Mouse (Mus musculus) midbrain, embryonic 11.5 days (tissue): Measurements from ENCODE around the gene Adgrl3. TPM values are rescaled to one million over a fixed set of nuclear protein-coding genes. Genes with fewer than 3 reads are reported as not detected.
A peak's percentile ranks its signal among the peaks of the same experiment; 100 is the strongest.

Experiments
- ATAC-seq: fragments of 200-750 bp; cut with Nextera tagmentation; 2 replicates; pipeline ENCODE4 v1.8.0; 2017; ENCODE audit warnings: moderate TSS enrichment, moderate library complexity; ENCODE audit not compliant: low FRiP score
- DNase-seq: peaks from one replicate; pipeline ENCODE4 v3.0.0; 2015; ENCODE audit warnings: low spot score; ENCODE audit errors: missing footprints
- H3K27ac ChIP-seq: fragments of 300-500 bp; sonication (generic); 2 replicates; pipeline ENCODE4 v1.5.1; 2014; ENCODE audit warnings: low read depth, low read length
- H3K27me3 ChIP-seq: fragments of 300-500 bp; sonication (generic); 2 replicates; pipeline ENCODE4 v1.6.1; 2014; ENCODE audit warnings: mild to moderate bottlenecking, low read length, moderate library complexity, mixed read lengths; ENCODE audit not compliant: control insufficient read depth, insufficient read depth
- H3K36me3 ChIP-seq: fragments of 300-500 bp; sonication (generic); 2 replicates; pipeline ENCODE4 v1.6.1; 2014; ENCODE audit warnings: mild to moderate bottlenecking, low read length, moderate library complexity, mixed read lengths; ENCODE audit not compliant: control insufficient read depth, insufficient read depth
- H3K4me1 ChIP-seq: fragments of 300-500 bp; sonication (generic); 2 replicates; pipeline ENCODE4 v1.6.1; 2014; ENCODE audit warnings: low read length; ENCODE audit not compliant: control insufficient read depth, insufficient read depth
- H3K4me2 ChIP-seq: fragments of 300-500 bp; sonication (generic); 2 replicates; pipeline ENCODE4 v1.6.1; 2014; ENCODE audit warnings: mild to moderate bottlenecking, moderate library complexity
- H3K4me3 ChIP-seq: fragments of 300-500 bp; sonication (generic); 2 replicates; pipeline ENCODE4 v1.5.1; 2014; ENCODE audit warnings: low read depth, low read length
- H3K9ac ChIP-seq: fragments of 300-500 bp; sonication (generic); 2 replicates; pipeline ENCODE4 v1.6.1; 2014; ENCODE audit warnings: low read length
- H3K9me3 ChIP-seq: fragments of 300-500 bp; sonication (generic); 2 replicates; pipeline ENCODE4 v1.6.1; 2016; ENCODE audit warnings: low read length; ENCODE audit not compliant: control insufficient read depth
- WGBS: fragments of 180-500 bp; shearing (Covaris S2); extraction: QIAGEN DNeasy Blood & Tissue Kit; methylation state at CpG from one replicate; pipeline ENCODE4 v1.1.7; 2014; 5-methylcytosine and 5-hydroxymethylcytosine counted together
- polyA plus RNA-seq: library from polyadenylated mRNA; unstranded; fragments of >200 nt; fragmentation: Nextera tagmentation; extraction: Ambion mirVana; gene quantifications from 2 replicates; pipeline ENCODE4 v1.2.1, GENCODE M21; 2014

Gene Adgrl3
- polyA plus RNA-seq, 1 experiment from 2014 or later: 18.9 TPM

DNA sequence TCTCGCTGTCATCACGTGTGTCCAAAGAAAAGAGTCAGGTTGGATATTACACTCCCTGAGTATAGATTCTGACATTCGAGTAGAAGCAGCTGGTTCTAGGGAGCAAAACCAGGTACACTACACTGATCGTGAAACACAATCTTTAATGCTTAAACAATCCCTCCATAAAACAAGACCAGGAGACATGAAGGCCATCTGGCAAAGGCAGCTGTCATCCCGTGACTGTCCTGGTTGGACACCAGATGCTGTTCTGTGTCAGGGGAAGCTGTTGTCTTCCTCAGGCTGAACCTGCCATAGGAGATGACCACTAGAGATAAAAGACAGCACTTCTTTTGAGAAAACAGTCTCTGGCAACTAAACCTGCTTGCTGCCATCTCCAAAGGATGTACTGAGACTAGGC lies 228.8 kb downstream of the Adgrl3 start:
- 86% methylated on average over 5 of the region's 5 CpGs for WGBS
- H3K27me3 ChIP-seq: no peaks in the 10 kb centered on the region
- no peak overlapping the region for H3K9ac ChIP-seq
- H3K4me1 ChIP-seq: no peaks in the 10 kb centered on the region
- no peaks in the 10 kb centered on the region for H3K9me3 ChIP-seq
- H3K27ac ChIP-seq: no peak overlapping the region
- no peak overlapping the region for H3K4me3 ChIP-seq
- H3K4me2 ChIP-seq: no peak overlapping the region
- H3K36me3 ChIP-seq: no peaks in the 10 kb centered on the region
- DNase-seq: no peak
- no peak for ATAC-seq

DNA sequence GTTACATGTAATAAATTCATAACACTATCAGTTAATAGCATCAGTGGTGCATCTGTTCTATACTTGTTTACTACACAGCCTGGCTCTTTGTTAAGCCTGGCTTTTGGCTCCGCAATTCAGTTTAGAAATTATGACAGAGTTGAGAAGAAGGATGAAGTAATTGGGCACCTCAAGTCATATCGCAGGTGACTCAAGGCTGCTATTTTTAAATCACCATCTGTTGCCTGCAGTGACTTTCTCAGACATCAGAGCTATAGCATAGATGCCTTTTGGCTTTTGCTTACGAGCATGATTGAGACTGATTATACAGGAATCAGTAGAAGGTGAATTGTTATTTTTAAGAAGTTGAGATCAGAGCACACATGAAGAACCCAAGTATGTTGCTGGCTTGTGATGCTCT lies 236.2 kb downstream of the Adgrl3 start:
- no peak for ATAC-seq
- no peaks in the 10 kb centered on the region for H3K36me3 ChIP-seq
- H3K4me3 ChIP-seq: no peak overlapping the region
- H3K4me1 ChIP-seq: no peaks in the 10 kb centered on the region
- no peaks in the 10 kb centered on the region for H3K27me3 ChIP-seq
- H3K4me2 ChIP-seq: no peak overlapping the region
- H3K9me3 ChIP-seq: no peaks in the 10 kb centered on the region
- H3K9ac ChIP-seq: no peak overlapping the region
- H3K27ac ChIP-seq: no peak overlapping the region
- 92% methylated on average over 3 of the region's 3 CpGs for whole genome bisulfite sequencing
- DNase-seq: no peak

DNA sequence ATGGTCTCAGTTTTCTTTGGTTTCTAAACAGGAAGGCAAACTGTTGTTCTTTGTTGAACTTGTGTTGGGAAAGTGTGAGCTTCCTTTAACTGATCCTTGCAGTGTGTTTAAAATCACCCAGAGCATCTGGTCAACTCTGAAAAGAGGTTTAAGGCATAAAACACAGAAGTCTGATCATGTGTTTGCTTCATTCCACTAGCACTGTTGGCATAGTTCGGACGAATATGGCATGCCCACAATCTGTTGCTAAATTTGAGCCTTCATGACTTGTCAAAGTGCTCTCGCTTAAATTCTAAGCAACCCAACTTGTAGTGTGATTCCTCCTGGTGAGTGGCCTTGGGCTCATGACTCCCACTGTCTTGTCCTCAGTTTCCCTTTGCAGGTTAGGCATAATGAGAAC lies 249.8 kb downstream of the Adgrl3 start:
- ATAC-seq: no peak

DNA sequence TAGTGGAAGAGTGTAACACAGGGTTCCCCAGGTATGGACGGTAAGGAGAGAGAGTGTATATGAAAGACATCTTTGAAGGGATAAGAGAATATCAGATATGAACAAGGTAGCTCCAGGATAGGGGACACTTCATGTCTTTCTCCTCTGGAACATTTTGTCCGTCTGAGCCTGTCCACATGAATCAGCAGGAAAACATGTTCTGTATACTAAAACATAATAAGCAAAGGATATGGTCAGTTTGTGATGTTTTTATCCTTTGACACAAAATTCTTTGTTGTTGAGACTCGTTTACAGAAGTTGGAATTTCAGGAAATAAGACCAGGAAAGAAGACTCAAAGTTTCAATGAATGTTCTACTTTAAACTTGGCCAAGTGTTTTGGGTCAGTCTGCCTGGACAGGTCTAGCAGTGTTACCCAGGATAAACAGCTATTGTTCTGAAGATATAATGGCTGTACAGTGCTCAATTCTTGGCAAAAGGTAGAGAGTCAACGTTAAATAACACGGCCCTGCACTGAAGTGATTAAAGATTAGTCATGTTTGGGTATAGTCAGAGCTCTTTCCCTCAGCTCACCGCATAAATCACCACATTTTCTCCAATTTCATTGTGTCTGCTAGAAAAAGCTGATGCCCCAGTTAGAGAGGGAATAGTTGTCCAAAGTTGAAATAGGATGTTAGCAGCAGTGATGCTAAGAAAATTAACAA lies 255.6 kb downstream of the Adgrl3 start:
- no peak for DNase-seq
- no peak overlapping the region for H3K4me3 ChIP-seq
- H3K9ac ChIP-seq: no peak overlapping the region
- H3K9me3 ChIP-seq: no peaks in the 10 kb centered on the region
- H3K4me2 ChIP-seq: no peak overlapping the region
- H3K4me1 ChIP-seq: no peaks in the 10 kb centered on the region
- H3K27me3 ChIP-seq: no peaks in the 10 kb centered on the region
- no peaks in the 10 kb centered on the region for H3K36me3 ChIP-seq
- 73% methylated on average over 6 of the region's 6 CpGs for WGBS
- ATAC-seq: no peak
- H3K27ac ChIP-seq: no peak overlapping the region

More for the DNA sequence above, 249.8 kb downstream of the Adgrl3 start:
- WGBS: 81% methylated on average over 3 of the region's 3 CpGs
- H3K27ac ChIP-seq: no peak overlapping the region
- H3K4me2 ChIP-seq: no peak overlapping the region
- H3K27me3 ChIP-seq: no peaks in the 10 kb centered on the region
- no peaks in the 10 kb centered on the region for H3K36me3 ChIP-seq
- H3K9me3 ChIP-seq: no peaks in the 10 kb centered on the region
- H3K4me1 ChIP-seq: no peaks in the 10 kb centered on the region; the same call in 1 of the 2 replicates
- DNase-seq: no peak
- H3K4me3 ChIP-seq: no peak overlapping the region
- no peak overlapping the region for H3K9ac ChIP-seq

DNA sequence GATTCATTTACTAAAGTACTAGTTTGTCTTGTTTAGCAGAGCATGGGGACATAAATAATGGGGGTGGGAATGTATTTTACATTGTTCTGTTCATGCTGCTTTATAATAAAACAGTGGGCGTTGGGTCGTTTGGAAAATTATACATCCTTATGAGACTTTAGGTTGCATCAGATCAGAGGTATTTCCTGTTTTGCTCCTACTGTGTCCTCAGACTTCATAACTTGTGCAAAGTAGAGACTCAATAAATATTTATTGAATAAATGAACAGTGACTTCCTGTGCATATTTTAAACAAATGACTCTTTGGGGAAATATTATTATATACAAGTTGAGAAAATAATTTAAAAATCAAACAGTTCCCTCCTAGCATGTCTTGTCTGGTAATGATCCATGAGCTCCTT lies 259.3 kb downstream of the Adgrl3 start:
- Histone ChIP-seq H3K9ac (no peak overlapping the region), H3K27ac (no peak overlapping the region), H3K9me3 (no peaks in the 10 kb centered on the region), H3K4me2 (no peak overlapping the region), H3K27me3 (no peaks in the 10 kb centered on the region), H3K4me1 (no peaks in the 10 kb centered on the region), H3K36me3 (no peaks in the 10 kb centered on the region), H3K4me3 (no peak overlapping the region)
- no peak for ATAC-seq
- 86% methylated on average over 2 of the region's 2 CpGs for WGBS
- no peak for DNase-seq

DNA sequence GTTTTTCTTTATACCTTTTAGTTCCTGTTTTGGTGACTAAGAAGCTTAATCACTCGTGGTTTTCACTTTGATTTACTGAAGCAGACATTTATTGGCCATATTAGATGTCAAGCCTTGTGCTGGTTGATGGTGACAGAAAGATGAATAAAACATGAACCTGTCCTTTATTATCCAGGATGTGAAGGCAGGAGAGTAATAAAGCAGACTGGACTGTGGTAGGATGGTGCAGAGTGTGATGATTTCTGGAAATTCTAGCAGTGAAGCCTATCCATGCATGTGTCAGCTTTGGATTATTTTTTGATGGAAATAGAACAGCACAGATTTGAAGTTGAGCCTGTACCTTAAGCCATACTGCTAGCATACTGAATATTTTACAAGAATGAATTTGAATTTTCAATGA lies 265.7 kb downstream of the Adgrl3 start:
- Histone ChIP-seq H3K4me2 (no peak overlapping the region), H3K4me3 (no peak overlapping the region), H3K27ac (no peak overlapping the region), H3K9ac (no peak overlapping the region), H3K9me3 (no peaks in the 10 kb centered on the region), H3K4me1 (peaks cover 2% of the 10 kb centered on the region; the same call in 1 of the 2 replicates), H3K27me3 (no peaks in the 10 kb centered on the region), H3K36me3 (no peaks in the 10 kb centered on the region)
- peak; percentile 52; the same call in 1 of the 2 replicates for ATAC-seq
- DNase-seq: no peak
- 41% methylated on average over 1 of the region's 1 CpGs for WGBS

DNA sequence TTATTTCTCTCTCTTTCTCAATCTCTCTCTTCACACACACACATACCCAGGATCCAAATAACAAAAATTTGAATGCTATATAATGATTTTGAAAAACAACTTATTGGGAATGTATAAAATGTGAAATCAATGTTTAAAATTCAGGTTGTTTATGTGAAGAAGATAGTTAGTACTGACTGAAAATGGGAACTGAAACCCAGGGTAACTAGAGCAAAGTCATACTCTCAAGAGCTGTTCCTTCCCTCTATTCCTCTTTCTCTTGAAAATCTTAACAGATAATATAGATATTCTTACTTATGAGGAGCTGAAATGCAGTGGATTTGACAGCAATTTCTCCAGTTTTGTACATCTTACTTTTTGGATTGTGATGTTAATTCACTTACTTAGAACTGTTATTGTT lies 281.9 kb downstream of the Adgrl3 start:
- no peak overlapping the region for H3K4me3 ChIP-seq
- no peak overlapping the region for H3K9ac ChIP-seq
- H3K9me3 ChIP-seq: no peaks in the 10 kb centered on the region
- no peaks in the 10 kb centered on the region for H3K36me3 ChIP-seq
- H3K27ac ChIP-seq: no peak overlapping the region
- peak; percentile 61 for DNase-seq
- H3K4me2 ChIP-seq: no peak overlapping the region
- ATAC-seq: no peak
- H3K27me3 ChIP-seq: no peaks in the 10 kb centered on the region
- no peaks in the 10 kb centered on the region for H3K4me1 ChIP-seq

DNA sequence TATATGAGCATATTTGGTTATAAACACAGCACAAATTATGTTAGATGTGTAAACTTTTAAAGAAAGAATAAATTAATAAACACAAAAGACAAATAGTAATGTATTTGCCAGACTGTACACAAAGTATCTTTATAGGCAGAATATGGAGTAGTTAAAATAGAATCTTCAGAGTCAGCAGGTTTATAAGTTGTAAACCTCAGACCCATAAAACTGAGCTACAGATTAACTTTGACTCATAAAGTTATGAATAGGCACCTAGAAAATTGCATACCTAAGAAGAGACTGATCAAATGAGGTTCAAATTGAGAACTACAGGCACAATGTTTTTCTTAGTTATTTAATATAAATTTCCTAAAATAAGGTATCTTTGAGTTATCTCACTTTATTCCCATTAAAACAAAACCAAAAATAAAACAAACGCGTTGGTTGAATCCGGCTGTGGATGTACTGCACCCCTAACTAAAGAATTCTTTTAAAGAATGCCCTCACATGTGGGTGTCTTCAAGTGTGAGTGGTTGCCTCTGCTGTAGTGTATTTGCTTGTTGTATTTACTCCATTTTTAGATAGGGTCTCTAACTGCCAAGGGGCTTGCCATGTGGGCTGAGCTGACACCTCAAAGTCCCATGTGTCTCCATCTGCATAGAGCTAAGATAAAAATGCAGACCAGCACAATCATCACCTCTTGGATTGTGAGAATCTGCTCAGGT lies 297.6 kb downstream of the Adgrl3 start:
- Histone ChIP-seq H3K4me1 (no peaks in the 10 kb centered on the region), H3K4me3 (no peak overlapping the region), H3K27me3 (no peaks in the 10 kb centered on the region), H3K9me3 (no peaks in the 10 kb centered on the region), H3K27ac (no peak overlapping the region), H3K4me2 (no peak overlapping the region), H3K9ac (no peak overlapping the region), H3K36me3 (no peaks in the 10 kb centered on the region)
- 92% methylated on average over 3 of the region's 3 CpGs for WGBS
- DNase-seq (no peak), ATAC-seq (no peak)

DNA sequence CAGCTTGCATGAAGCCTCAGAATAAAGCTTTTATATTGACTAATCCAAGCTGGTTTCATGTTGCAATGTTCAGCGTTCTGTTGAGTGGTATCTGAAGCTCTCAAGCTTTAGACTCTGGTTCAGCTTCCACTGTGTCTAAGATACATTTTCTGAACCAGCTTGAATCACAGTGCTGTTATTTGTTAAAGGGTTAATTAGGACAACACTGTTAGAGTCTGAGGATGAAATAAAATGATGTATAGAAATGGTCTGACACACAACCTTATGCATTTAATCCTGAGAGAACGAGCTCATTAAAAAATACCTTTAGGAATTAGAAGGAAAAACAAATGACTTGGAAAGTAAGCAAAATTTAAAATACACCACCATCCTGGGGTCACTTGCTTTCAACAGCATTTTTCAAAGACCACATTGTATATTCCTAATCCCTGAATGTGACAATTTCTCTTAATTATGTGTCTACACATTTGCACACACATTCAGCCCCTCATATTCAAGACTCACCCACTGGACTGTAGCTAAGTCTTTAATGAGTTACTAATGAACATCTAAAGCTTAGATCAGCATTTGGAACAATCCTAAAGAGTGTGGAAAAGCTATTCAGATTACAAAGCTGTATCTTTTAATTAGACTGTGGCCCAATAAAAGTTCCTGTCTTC lies 301.5 kb downstream of the Adgrl3 start:
- no peak for ATAC-seq
- Histone ChIP-seq H3K4me1 (no peaks in the 10 kb centered on the region), H3K36me3 (no peaks in the 10 kb centered on the region), H3K4me2 (no peak overlapping the region), H3K9me3 (no peaks in the 10 kb centered on the region), H3K4me3 (no peak overlapping the region), H3K27me3 (no peaks in the 10 kb centered on the region), H3K27ac (no peak overlapping the region), H3K9ac (no peak overlapping the region)
- 68% methylated on average over 2 of the region's 2 CpGs for WGBS
- no peak for DNase-seq
